ENCODE assay signal across 25 mouse cellular contexts in the genomic region with DNA sequence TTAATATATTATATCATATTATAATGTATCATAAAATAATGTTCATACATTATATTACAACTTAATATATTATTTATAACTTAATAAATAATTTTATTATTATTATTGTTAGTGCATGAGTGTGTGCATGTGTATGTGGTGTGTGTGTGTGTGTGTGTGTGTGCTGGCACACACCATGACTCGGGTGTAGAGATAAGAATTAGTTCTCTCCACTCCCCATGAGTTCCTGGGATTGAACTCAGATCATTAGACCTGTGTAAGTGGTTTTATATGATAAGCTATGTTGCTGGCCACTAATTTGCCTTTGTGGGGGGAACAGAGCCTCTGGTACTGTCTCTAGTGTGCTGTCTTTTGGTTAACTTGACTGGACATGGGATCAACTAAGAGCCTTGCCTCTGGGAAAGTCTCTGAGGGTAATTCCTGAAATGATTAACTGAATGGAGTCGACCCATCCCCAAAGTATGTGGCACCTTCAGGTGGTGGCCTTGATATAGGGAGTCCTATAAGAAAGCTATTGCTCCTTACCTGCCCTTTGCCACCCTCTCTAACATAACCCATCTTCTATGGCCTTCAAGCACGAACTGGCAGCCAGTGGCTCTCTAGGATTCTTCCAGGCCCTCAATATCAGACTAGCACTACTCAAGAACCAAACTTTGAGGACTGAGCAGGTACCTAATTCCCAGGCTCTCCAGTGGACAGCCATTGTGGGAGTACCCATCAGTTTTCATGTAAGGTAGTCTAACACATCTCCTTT. TPM values are rescaled to one million over a fixed set of nuclear protein-coding genes. Genes with fewer than 3 reads are reported as not detected.
"Had no signal": no experiment of that assay in that cellular context is flagged by ENCODE, and none has a peak within 500 bp of the region (broad histone marks: within the 10 kb centered on the region; RNA-seq: fewer than 3 reads in every experiment).

No protein-coding gene starts in this region.

- H3K4me2 ChIP-seq: lung, embryonic 15.5 days; midbrain, embryonic 13.5 days; neural tube, embryonic 13.5 days had no signal

- H3K27me3 ChIP-seq: lung, embryonic 15.5 days had no signal

- H3K4me3 ChIP-seq: left cerebral cortex, adult 2 months; lung, embryonic 15.5 days; megakaryocyte, embryonic 14.5 days; midbrain, embryonic 10.5 days; midbrain, embryonic 13.5 days; myocyte; neural tube, embryonic 13.5 days had no signal

- H3K27ac ChIP-seq: left cerebral cortex, adult 2 months; lung, embryonic 15.5 days; midbrain, embryonic 10.5 days; midbrain, embryonic 13.5 days; neural tube, embryonic 13.5 days had no signal

- H3K9me3 ChIP-seq: lung, embryonic 15.5 days; megakaryocyte, embryonic 14.5 days; midbrain, embryonic 10.5 days; midbrain, embryonic 13.5 days; neural tube, embryonic 13.5 days had no signal

- ATAC-seq: intestine, embryonic 16.5 days; midbrain, embryonic 13.5 days; midbrain, embryonic 16.5 days had no signal

- H3K9ac ChIP-seq: lung, embryonic 15.5 days; midbrain, embryonic 13.5 days; neural tube, embryonic 13.5 days had no signal

- H3K36me3 ChIP-seq: lung, embryonic 15.5 days; midbrain, embryonic 10.5 days; midbrain, embryonic 13.5 days; neural tube, embryonic 13.5 days had no signal

- DNase-seq: kidney, adult 18-20 months; kidney, adult 9 months; kidney, postnatal 14 days; kidney, postnatal 4 days; layer of hippocampus, postnatal 36 days; lung, postnatal 10 days; lung, postnatal 36 days; retina, postnatal 1 day; right cerebral cortex, postnatal 25 days; spleen, adult 18-20 months; thymus, adult 2 months; thymus, postnatal 14 days; thymus, postnatal 4 days had no signal

- H3K4me1 ChIP-seq: lung, embryonic 15.5 days; midbrain, embryonic 13.5 days; neural tube, embryonic 13.5 days had no signal

RNA-seq across cellular contexts. Expression of a gene that starts 38.5 kb away (rescaled TPM):
- total RNA-seq: monocyte, adult 5-6 weeks; neutrophil, adult 5-6 weeks had no signal
- polyA plus RNA-seq: intestine, embryonic 16.5 days; liver, embryonic 16.5 days; myocyte had no signal
